Mouse (Mus musculus): Measurements from ENCODE around the gene Syne3. TPM values are rescaled to one million over a fixed set of nuclear protein-coding genes. Genes with fewer than 3 reads are reported as not detected.

The Syne3 gene
- 10 to 100 TPM; 16.5 to 18.2 TPM for total RNA-seq (2021)
- long read RNA-seq, experiment 1, partial matches to known transcripts = 0 of 1 reads
- long read RNA-seq, experiment 1, other reads (novel, unspliced or antisense) = 1 of 1 reads
- long read RNA-seq, experiment 2, partial matches to known transcripts = 0 of 1 reads
- long read RNA-seq, experiment 2, other reads (novel, unspliced or antisense) = 1 of 1 reads

GRCm38 (mm10) chr12:105009370-105010212 is at the start of gene Syne3:
Gene Syne3, minus strand, starts transcription at chr12:105009809.
- DNase-seq = peak; percentile 83 to 90

GRCm38 (mm10) chr12:105055308-105055707 is 45.7 kb upstream of the Syne3 start:
- no peak for DNase-seq

DNA sequence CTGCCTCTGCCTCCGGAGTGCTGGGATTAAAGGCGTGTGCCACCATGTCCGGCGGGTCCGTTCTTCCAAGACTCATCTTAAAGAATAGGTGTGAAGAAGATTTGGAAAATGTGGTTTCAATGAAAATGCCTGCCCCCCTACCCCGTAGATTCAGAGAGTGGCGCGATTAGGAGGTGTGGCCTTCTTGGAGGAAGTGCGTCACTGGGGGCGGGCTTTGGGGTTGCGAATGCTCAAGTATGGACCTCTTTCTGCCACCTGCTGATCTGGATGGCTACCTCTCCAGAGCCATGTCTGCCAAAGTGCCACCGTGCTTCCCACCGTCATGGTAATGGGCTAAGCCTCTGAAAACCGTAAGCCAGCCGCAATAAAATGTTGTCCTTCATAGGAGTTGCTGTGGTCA is 44.4 kb upstream of the Syne3 start:
- no peak for DNase-seq

DNA sequence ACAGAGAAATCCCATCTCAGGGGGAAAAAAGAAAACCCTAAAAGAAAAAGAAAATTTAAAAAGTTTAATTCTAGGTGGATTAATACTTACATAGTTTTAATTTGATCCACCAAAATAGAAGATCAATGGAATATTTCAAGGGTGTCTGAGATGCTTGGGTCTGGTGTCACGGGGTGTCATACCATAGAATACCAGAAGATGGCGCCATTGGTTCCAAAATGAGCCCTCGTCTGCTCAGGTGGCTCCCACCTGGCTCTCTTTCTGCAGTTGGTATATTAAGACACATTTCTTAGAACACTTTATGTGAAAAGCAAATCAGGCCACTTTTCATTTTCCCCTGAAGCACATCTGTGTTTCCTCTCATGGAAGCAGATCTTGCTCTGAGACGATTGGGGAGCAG is 41.3 kb upstream of the Syne3 start:
- peak; percentile 43 to 60 for DNase-seq

- no peak for DNase-seq
Measured at GRCm38 (mm10) chr12:105049813-105050212, 40.2 kb upstream of the Syne3 start.

GRCm38 (mm10) chr12:105048301-105048863 is 38.8 kb upstream of the Syne3 start:
- no peak for DNase-seq

DNA sequence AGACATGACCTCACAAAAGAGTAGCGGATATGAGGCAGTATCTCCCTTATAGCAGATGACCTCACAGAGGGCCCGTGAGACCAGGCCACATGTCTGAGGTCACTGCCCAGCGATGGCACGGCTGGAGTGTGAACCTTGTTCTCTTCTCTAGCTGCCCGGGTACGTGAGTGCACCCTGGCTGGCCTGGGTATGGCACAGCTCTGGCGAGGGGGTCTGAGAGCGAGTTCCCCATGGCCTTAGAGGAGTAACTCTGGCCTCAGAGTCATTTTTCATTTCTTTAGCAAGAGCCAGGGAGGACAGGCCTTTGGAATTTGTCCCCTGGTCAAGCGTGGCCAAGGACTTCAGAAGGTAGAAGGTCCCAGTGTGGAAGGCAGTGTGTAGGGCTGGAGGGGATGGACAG is 35.2 kb upstream of the Syne3 start:
- no peak for DNase-seq

DNA sequence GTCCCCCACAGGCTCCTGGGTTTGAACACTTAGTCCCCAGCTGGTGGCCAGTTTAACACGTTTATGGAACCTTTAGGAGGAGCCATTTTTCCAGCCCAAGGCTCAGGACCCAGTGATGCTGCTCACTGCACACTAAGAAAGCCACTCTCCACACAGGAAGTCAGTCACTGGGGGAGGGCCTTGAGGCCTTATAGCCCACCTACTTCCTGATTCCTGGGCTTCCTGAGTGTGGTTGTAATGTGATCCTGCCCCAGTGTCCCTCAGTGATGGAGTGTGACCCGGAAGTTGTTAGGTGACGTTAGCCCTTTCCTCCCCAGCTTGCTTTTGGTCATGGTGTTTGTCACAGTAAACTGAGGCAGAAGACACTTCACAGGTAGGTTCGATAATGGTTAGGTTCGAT is 33.5 kb upstream of the Syne3 start:
- no peak for DNase-seq

GRCm38 (mm10) chr12:105040950-105041349 is 31.3 kb upstream of the Syne3 start:
- no peak for DNase-seq

DNA sequence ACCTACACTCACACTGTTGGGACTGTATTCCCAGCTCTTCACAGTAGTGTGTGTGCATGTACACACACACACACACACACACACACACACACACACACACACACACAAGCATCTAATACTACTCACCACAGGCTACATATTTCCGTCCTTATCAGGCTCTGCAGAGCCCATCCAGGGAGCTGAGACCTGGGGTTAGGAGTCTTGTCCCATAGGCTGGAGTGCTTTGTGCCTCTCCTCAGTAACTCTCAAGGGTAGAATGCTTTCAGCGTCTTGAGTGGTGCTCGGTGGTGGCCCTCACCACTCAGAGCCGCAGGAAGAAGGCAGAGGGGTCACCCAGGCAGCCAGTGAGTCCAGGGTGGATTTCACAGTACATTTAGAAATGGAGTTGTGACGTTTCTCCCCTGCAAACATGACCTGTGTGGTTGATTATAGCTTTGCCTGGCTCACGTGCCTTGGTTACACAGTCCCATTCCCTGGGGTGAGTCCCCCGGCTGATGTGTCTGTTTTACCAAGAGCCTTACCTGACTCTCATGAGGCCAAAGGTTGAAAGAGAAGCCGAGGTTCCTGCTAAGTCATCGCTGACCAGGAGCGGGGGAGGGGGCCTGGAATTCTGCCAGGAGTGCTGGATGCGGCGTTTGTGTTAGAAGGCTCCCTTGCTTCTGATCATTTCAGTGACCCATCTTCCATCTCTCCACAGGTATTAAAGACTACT is 30.1 kb upstream of the Syne3 start:
- DNase-seq = peak; percentile 62 to 74

GRCm38 (mm10) chr12:105038918-105039317 is 29.3 kb upstream of the Syne3 start:
- no peak for DNase-seq

- peak; percentile 74 to 79 for DNase-seq
Measured at GRCm38 (mm10) chr12:105038211-105038610, 28.6 kb upstream of the Syne3 start.

DNA sequence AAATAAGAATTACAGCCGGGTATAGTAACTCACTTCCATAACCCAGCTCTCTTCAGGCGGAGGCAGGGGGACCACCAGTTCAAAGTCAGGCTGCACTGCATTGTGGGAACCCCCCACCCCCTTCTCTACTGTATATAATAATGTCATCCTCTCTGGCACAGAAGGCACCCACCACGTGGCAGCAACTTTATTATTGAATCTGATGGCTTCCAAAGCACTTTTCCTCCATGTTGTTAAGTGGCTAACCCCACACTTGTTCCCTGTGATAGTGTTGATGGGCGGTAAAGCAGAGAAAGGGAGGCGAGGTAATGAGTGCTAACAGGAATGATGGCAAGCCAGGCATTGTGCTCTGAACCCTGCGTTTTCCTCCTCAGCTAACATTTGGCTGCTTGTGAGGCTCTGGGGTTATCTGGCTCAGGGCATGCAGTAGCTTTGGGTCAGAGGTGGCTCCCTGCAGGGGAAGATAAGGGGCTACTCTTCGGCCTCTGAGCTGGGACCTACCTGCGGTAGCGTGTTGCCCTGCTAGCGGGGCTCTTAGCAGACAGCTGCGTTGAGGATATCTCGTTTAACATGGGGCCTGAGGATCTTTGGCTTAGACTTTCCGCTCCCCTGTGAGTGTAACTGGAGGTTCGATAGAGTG is 24.6 kb upstream of the Syne3 start:
- DNase-seq = no peak

DNA sequence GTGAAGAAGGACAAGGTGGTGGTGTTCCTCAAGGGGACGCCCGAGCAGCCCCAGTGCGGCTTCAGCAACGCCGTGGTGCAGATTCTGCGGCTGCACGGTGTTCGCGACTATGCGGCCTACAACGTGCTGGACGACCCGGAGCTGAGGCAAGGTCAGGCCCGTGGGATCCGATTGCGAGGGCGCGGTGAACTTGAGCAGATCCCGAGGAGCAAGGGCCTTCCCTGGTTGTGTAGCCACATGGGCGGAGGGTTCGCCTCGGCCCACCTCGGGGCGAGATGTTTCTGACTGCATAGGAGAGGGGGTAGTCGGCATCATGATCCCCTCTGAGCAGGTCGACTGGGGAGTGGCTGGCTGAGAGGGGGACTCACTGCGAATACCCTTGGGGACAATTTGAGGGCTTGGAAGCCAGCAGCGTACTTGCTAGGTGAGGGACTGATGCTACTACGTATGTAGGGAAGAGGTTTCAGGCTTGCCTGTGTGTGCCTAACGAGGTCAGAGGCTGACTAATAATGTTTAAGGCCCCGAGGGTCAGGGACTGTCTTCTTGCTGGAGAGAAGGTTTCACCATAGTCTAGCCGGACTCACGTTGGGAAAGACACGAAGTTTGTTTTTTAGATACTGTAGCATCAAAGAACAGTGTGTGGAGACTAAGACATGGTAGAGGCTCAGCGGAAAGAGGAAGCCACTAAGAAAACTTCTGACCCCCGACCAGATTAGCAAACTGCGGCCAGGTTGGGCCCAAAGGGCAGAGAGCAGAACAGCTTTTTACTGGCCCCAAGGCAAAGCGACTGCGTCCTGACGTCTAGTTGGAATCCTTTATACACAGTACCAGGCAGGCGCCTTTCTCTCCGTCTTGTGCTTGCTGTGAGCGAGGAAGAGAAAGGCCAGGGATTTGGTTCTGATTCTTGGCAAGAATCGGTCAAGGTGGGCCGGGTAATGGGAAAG is 23.5 kb upstream of the Syne3 start:
- DNase-seq = peak; percentile 53 to 58

GRCm38 (mm10) chr12:105032147-105032831 is 22.7 kb upstream of the Syne3 start, which contains the start of gene Glrx5:
Gene Glrx5, plus strand, starts transcription at chr12:105032688.
- DNase-seq = peak; percentile 97 to 99

DNA sequence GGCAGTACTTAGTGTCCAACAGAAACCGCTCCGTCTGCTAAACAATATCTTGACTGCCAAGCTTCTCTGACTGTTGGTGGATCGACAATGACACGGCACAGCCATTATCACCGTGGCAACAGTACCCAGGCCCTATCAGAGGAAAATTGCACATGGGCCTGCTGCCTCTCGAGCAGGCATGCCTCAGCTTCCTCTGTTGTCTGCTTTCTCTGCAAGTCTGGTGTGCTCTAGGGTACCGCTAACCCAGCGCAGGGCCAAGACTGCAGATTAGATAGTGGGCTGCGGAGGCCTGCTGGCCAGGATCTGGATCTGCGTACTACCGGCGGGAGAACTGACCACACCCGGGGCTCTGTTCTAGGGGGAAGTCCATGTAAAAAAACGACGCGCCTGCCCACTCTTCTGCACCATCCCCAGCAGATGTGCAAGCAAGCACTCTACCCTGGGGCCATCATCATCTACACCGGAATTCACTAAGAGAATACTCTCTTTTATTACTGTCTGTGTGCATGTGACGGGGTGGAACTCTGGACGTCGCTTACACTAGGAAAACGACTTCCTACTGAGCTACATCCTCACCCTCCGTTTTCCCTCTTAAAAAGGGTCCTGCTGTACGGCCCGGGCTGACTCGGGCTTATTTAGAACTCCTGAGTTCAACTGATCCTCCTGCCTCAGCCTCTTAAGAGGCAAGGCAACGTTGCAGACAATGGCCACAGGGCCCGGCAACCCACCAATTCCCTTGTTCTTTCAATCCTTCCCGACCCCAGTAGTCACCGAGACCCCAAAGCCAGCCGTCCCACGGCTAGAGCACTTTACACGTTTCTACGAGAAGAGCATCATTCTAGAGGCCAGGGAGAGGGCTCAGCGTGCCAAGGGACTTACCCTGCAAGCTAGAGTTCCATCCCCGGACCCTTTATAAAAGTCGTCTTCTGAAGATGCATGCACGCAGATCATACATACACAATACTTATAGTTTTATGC is 21.8 kb upstream of the Syne3 start:
- no peak for DNase-seq

- no peak for DNase-seq
Measured at GRCm38 (mm10) chr12:105029890-105030289, 20.3 kb upstream of the Syne3 start.

GRCm38 (mm10) chr12:105027323-105027991 is 17.8 kb upstream of the Syne3 start:
- DNase-seq = peak; percentile 87
